Mouse (Mus musculus) liver, adult 2 months (tissue): Measurements from ENCODE around the gene Adad1. TPM values are rescaled to one million over a fixed set of nuclear protein-coding genes. Genes with fewer than 3 reads are reported as not detected.

ENCODE experiments used
- DNase-seq: peaks from one replicate; pipeline ENCODE4 v3.0.0-alpha.2; 2011; ENCODE audit warnings: low read depth, low spot score; ENCODE audit errors: extremely low read depth
- H3K27ac ChIP-seq: fragments of 200-500 bp; replicated peaks from 2 replicates; pipeline ENCODE4 v1.5.1; 2012; ENCODE audit warnings: low read depth, mild to moderate bottlenecking, control low read depth, inconsistent platforms, low read length; ENCODE audit not compliant: insufficient read depth
- H3K27me3 ChIP-seq: fragments of 200-500 bp; 2 replicates; pipeline ENCODE4 v1.6.1; 2012; ENCODE audit warnings: mild to moderate bottlenecking, moderate library complexity, low read length, inconsistent platforms; ENCODE audit not compliant: control insufficient read depth, insufficient read depth
- H3K36me3 ChIP-seq: fragments of 200-500 bp; 2 replicates; pipeline ENCODE4 v1.6.1; 2012; ENCODE audit warnings: low read length, inconsistent platforms; ENCODE audit not compliant: control insufficient read depth, insufficient read depth
- H3K4me1 ChIP-seq: fragments of 200-500 bp; 2 replicates; pipeline ENCODE4 v1.6.1; 2011; ENCODE audit warnings: low read length; ENCODE audit not compliant: control insufficient read depth, insufficient read depth
- H3K4me3 ChIP-seq: fragments of 200-500 bp; 2 replicates; pipeline ENCODE4 v1.5.1; 2011; ENCODE audit warnings: low read depth, mild to moderate bottlenecking, control low read depth, low read length, moderate library complexity; ENCODE audit not compliant: insufficient read depth
- H3K79me2 ChIP-seq: fragments of 200-500 bp; 2 replicates; pipeline ENCODE4 v1.6.1; 2012; ENCODE audit warnings: inconsistent platforms, mild to moderate bottlenecking, low read length, moderate library complexity; ENCODE audit not compliant: control insufficient read depth, insufficient read depth
- H3K9ac ChIP-seq: fragments of 200-500 bp; 2 replicates; pipeline ENCODE4 v1.6.1; 2012; ENCODE audit warnings: low read depth, mild to moderate bottlenecking, control low read depth, inconsistent platforms, low read length
- CTCF ChIP-seq: fragments of 200-500 bp; IDR thresholded peaks from 2 replicates; pipeline ENCODE4 v1.5.1; 2011; ENCODE audit warnings: low read depth, low read length, control low read depth
- POLR2A ChIP-seq: fragments of 200-500 bp; IDR thresholded peaks from 2 replicates; pipeline ENCODE4 v1.6.1; 2011; ENCODE audit warnings: low read length, control low read depth; ENCODE audit not compliant: insufficient read depth; ENCODE audit errors: extremely low read depth
- WGBS: fragments of 180-500 bp; shearing (Covaris S2); methylation state at CpG from one replicate; pipeline ENCODE4 v1.1.7; 2018; 5-methylcytosine and 5-hydroxymethylcytosine counted together
- polyA plus RNA-seq: library from polyadenylated mRNA; depleted of rRNA; stranded (reverse); fragments of >200 nt; gene quantifications from 2 replicates; pipeline ENCODE4 v1.2.3, GENCODE M21; 2012; rRNA removed
- total RNA-seq: library from RNA; depleted of rRNA; stranded (reverse); fragments of >200 nt; gene quantifications from 2 replicates; pipeline ENCODE4 v1.2.3, GENCODE M21; 2014; rRNA removed

Gene Adad1
- total and polyA plus RNA-seq, 2 experiments = not detected

DNA sequence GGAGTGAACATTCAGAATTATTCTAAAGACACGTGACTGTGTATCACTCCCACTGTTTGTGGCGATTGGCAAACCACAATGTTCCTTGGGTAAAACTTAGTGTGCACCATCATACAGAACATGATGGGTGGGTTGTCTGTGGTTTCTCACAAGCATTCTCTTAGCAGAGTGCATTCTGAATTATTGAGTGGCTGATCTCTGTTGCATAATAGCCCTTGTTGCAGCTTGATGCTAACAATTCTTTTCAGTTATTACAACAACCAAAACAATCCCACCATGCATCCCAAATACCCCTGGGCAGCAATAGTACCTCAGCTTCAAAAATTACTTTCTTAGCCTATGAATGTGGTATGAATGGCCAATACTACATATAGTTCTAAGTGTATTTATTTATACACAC, 106.0 kb downstream of the Adad1 start:
- Histone ChIP-seq H3K27me3 (no peaks in the 10 kb centered on the region), H3K27ac (no peak overlapping the region), H3K4me3 (no peak overlapping the region), H3K9ac (no peak overlapping the region), H3K4me1 (no peaks in the 10 kb centered on the region), H3K36me3 (no peaks in the 10 kb centered on the region), H3K79me2 (no peaks in the 10 kb centered on the region)
- WGBS = 85% methylated on average over 2 of the region's 2 CpGs
- no peak for DNase-seq
- no peak for TF ChIP-seq POLR2A
- no peak for TF ChIP-seq CTCF

Other genes starting within 250 kb of the Adad1 start
- 37.9 and 39.9 TPM in 2 replicates for gene 4932438A13Rik, start 200.4 kb upstream of the Adad1 start, total RNA-seq
- 5.9 TPM in 2 replicates for gene 4932438A13Rik, start 200.4 kb upstream of the Adad1 start, polyA plus RNA-seq
- not detected in 2 replicates for gene Il2, start 62.4 kb downstream of the Adad1 start, total RNA-seq
- gene Il2, start 62.4 kb downstream of the Adad1 start, polyA plus RNA-seq = not detected in 2 replicates
- gene Il21, start 169.1 kb downstream of the Adad1 start, total RNA-seq = not detected in 2 replicates
- gene Il21, start 169.1 kb downstream of the Adad1 start, polyA plus RNA-seq = not detected in 2 replicates
- 0.94 and 1.1 TPM in 2 replicates for gene Bbs12, start 249.0 kb downstream of the Adad1 start, total RNA-seq
- gene Bbs12, start 249.0 kb downstream of the Adad1 start, polyA plus RNA-seq = 0.09 and 0.14 TPM in 2 replicates
- gene Cetn4, start 249.2 kb downstream of the Adad1 start, total RNA-seq = 0.18 and 0.74 TPM in 2 replicates
- gene Cetn4, start 249.2 kb downstream of the Adad1 start, polyA plus RNA-seq = not detected in 2 replicates